Mouse (Mus musculus): ENCODE measurements around the gene Pik3ap1. TPM values are rescaled to one million over a fixed set of nuclear protein-coding genes. Genes with fewer than 3 reads are reported as not detected.
A peak's percentile ranks its signal among the peaks of the same experiment; 100 is the strongest.
"Not testable (repeated sequence)": the region's sequence is repeated elsewhere in the genome, so short reads cannot be mapped to it uniquely, and the experiment has no call there.

Pik3ap1 gene
- total and polyA plus RNA-seq, 3 experiments = 0.12 to 0.40 TPM; not detected in 1

- H3K9me3 ChIP-seq (replicated peaks; ENCODE audit: insufficient read depth, low read length); H3K27me3 ChIP-seq (ENCODE audit: control insufficient read depth in 1 of 2, insufficient read depth in 2 of 2, low read length in 2 of 2); H3K4me3 ChIP-seq (ENCODE audit: control insufficient read depth in 1 of 2, insufficient read depth in 1 of 2, low read depth in 2 of 2, low read length in 2 of 2); H3K79me2 ChIP-seq (ENCODE audit: control insufficient read depth, insufficient read depth, low read length, poor library complexity); H3K27ac ChIP-seq (ENCODE audit: control insufficient read depth, low read depth, low read length); H3K9ac ChIP-seq (ENCODE audit: control insufficient read depth, low read depth, low read length, poor library complexity, severe bottlenecking): not testable (repeated sequence)
- Histone ChIP-seq H3K36me3 (ENCODE audit: control insufficient read depth in 1 of 2, insufficient read depth in 2 of 2, low read length in 2 of 2) (peaks cover 0 to 14% of the 10 kb centered on the region in 2 experiments; a peak in 2 of 4 replicates), H3K4me1 (ENCODE audit: control insufficient read depth in 1 of 2, insufficient read depth in 2 of 2, low read length in 2 of 2) (peaks cover 4 to 12% of the 10 kb centered on the region in 2 experiments; a peak in 3 of 4 replicates)
- TF ChIP-seq MXI1 (IDR thresholded peaks at IDR 0.05; ENCODE audit: low read depth, low read length) (0 out of 2 replicates have a peak, but pooled peaks have one; percentile 25), ZNF384 (IDR thresholded peaks at IDR 0.05; ENCODE audit: low read depth, low read length) (peak; percentile 77)
- peak; percentile 60 for DNase-seq (ENCODE audit: low read depth, low spot score)
Measured at GRCm38 (mm10) chr19:41312587-41312986, 72.3 kb downstream of the Pik3ap1 start.

DNA sequence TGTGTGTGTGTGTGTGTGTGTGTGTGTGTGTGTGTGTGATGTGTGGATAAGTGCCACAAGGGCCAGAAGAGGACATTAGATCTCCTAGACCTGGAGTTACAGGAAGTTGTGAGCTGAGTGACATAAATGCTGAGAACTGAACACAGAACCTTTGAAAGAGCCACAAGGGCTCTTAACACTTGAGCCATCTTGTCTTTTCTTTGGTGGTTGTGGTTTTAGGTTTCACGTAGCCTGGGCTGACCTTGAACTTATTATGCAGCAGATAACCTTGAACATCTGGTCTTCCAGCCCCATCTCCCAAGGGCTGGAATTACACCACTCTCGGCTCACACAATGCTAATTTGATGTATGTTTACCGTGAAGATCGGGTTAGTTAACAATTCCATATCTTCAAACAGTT lies 72.9 kb downstream of the Pik3ap1 start:
- Histone ChIP-seq H3K27ac (ENCODE audit: control insufficient read depth, low read depth, low read length) (no peak overlapping the region), H3K4me3 (ENCODE audit: control insufficient read depth in 1 of 2, insufficient read depth in 1 of 2, low read depth in 2 of 2, low read length in 2 of 2) (no peak overlapping the region; a peak in 1 of 4 replicates), H3K4me1 (ENCODE audit: control insufficient read depth in 1 of 2, insufficient read depth in 2 of 2, low read length in 2 of 2) (peaks cover 4 to 12% of the 10 kb centered on the region in 2 experiments; a peak in 3 of 4 replicates), H3K79me2 (ENCODE audit: control insufficient read depth, insufficient read depth, low read length, poor library complexity) (no peaks in the 10 kb centered on the region), H3K9me3 (replicated peaks; ENCODE audit: insufficient read depth, low read length) (no peaks in the 10 kb centered on the region), H3K36me3 (ENCODE audit: control insufficient read depth in 1 of 2, insufficient read depth in 2 of 2, low read length in 2 of 2) (peaks cover 0 to 14% of the 10 kb centered on the region in 2 experiments; a peak in 2 of 4 replicates), H3K27me3 (ENCODE audit: control insufficient read depth in 1 of 2, insufficient read depth in 2 of 2, low read length in 2 of 2) (no peaks in the 10 kb centered on the region), H3K9ac (ENCODE audit: control insufficient read depth, low read depth, low read length, poor library complexity, severe bottlenecking) (no peak overlapping the region)
- DNase-seq (ENCODE audit: low read depth, low spot score) = peak; percentile 65
- peak; percentile 51 for TF ChIP-seq TAL1 (IDR thresholded peaks at IDR 0.05; ENCODE audit: low read length)
- TF ChIP-seq POLR2AphosphoS5 (IDR thresholded peaks at IDR 0.05; ENCODE audit: borderline replicate concordance, low read depth, low read length) = no peak
- no peak for TF ChIP-seq NELFE (IDR thresholded peaks at IDR 0.05; ENCODE audit: low read depth, low read length)
- TF ChIP-seq GATA1 (IDR thresholded peaks at IDR 0.05; ENCODE audit: low read depth, low read length) = 0 out of 2 replicates have a peak, but pooled peaks have one; percentile 2

GRCm38 (mm10) chr19:41310971-41311703 lies 73.8 kb downstream of the Pik3ap1 start:
- Histone ChIP-seq H3K4me1 (ENCODE audit: control insufficient read depth in 1 of 2, insufficient read depth in 2 of 2, low read length in 2 of 2) (peaks cover 4 to 12% of the 10 kb centered on the region in 2 experiments; a peak in 3 of 4 replicates), H3K4me3 (ENCODE audit: control insufficient read depth in 1 of 2, insufficient read depth in 1 of 2, low read depth in 2 of 2, low read length in 2 of 2) (peak overlapping the region; percentile 33 to 57), H3K9ac (ENCODE audit: control insufficient read depth, low read depth, low read length, poor library complexity, severe bottlenecking) (peak overlapping the region; percentile 35; the same call in 1 of the 2 replicates), H3K79me2 (ENCODE audit: control insufficient read depth, insufficient read depth, low read length, poor library complexity) (no peaks in the 10 kb centered on the region), H3K36me3 (ENCODE audit: control insufficient read depth in 1 of 2, insufficient read depth in 2 of 2, low read length in 2 of 2) (peaks cover 0 to 14% of the 10 kb centered on the region in 2 experiments; a peak in 2 of 4 replicates), H3K27me3 (ENCODE audit: control insufficient read depth in 1 of 2, insufficient read depth in 2 of 2, low read length in 2 of 2) (no peaks in the 10 kb centered on the region), H3K27ac (ENCODE audit: control insufficient read depth, low read depth, low read length) (peak overlapping the region; percentile 41), H3K9me3 (replicated peaks; ENCODE audit: insufficient read depth, low read length) (no peaks in the 10 kb centered on the region)
- peak; percentile 96 for DNase-seq (ENCODE audit: low read depth, low spot score)
- TF ChIP-seq MAX (IDR thresholded peaks at IDR 0.05; ENCODE audit: low read length) (peak; percentile 39; the same call in 1 of the 2 replicates), POLR2AphosphoS2 (IDR thresholded peaks at IDR 0.05; ENCODE audit: low read length) (no peak), TBP (IDR thresholded peaks at IDR 0.05; ENCODE audit: low read depth, low read length) (0 out of 2 replicates have a peak, but pooled peaks have one; percentile 38), RAD21 (IDR thresholded peaks at IDR 0.05; ENCODE audit: low read depth, low read length) (no peak), MYB (IDR thresholded peaks at IDR 0.05; ENCODE audit: low read depth, low read length) (no peak), CHD1 (IDR thresholded peaks at IDR 0.05; ENCODE audit: low read depth, low read length) (no peak), MEF2A (IDR thresholded peaks at IDR 0.05; ENCODE audit: extremely low read depth, insufficient replicate concordance, low read depth, low read length, poor library complexity, severe bottlenecking) (no peak), POLR2A (IDR thresholded peaks at IDR 0.05; ENCODE audit: control insufficient read depth in 1 of 2, insufficient read depth in 1 of 2, low read depth in 1 of 2, low read length in 2 of 2, poor library complexity in 1 of 2) (no peak), MXI1 (IDR thresholded peaks at IDR 0.05; ENCODE audit: low read depth, low read length) (peak; percentile 82), UBTF (IDR thresholded peaks at IDR 0.05; ENCODE audit: borderline replicate concordance, insufficient read depth, low read depth, low read length) (no peak), SIN3A (IDR thresholded peaks at IDR 0.05; ENCODE audit: low read length) (peak; percentile 98), USF2 (IDR thresholded peaks at IDR 0.05; ENCODE audit: borderline replicate concordance in 1 of 2, insufficient read depth in 1 of 2, low read depth in 1 of 2, low read length in 2 of 2) (no peak), ZMIZ1 (IDR thresholded peaks at IDR 0.05; ENCODE audit: low read depth, low read length) (no peak), POLR2AphosphoS5 (IDR thresholded peaks at IDR 0.05; ENCODE audit: borderline replicate concordance, low read depth, low read length) (no peak), CTCF (IDR thresholded peaks at IDR 0.05 in 2 of 3, conservative IDR thresholded peaks at IDR 0.05 in 1 of 3; ENCODE audit: control insufficient read depth in 1 of 3, insufficient read depth in 1 of 3, low read depth in 2 of 3, low read length in 3 of 3, poor library complexity in 1 of 3, severe bottlenecking in 1 of 3) (no peak), ETS1 (IDR thresholded peaks at IDR 0.05; ENCODE audit: low read depth, low read length) (peak; percentile 67; the same call in 1 of the 2 replicates), BHLHE40 (IDR thresholded peaks at IDR 0.05; ENCODE audit: borderline replicate concordance, low read depth, low read length) (no peak; the same call in 1 of the 2 replicates), MAZ (IDR thresholded peaks at IDR 0.05; ENCODE audit: low read depth, low read length) (no peak), USF1 (IDR thresholded peaks at IDR 0.05; ENCODE audit: low read depth, low read length) (no peak)
